Mouse (Mus musculus) megakaryocyte, embryonic 14.5 days (primary cell): ENCODE measurements around the gene Afmid.

Source experiments
- FLI1 ChIP-seq: IDR thresholded peaks from 2 replicates; pipeline ENCODE4 v1.6.1; 2012; ENCODE audit warnings: low read length, inconsistent platforms, mixed read lengths
- GATA1 ChIP-seq: IDR thresholded peaks from 3 replicates; pipeline ENCODE4 v1.6.1; 2012; ENCODE audit warnings: mixed read lengths, low read length, inconsistent platforms, borderline replicate concordance

DNA sequence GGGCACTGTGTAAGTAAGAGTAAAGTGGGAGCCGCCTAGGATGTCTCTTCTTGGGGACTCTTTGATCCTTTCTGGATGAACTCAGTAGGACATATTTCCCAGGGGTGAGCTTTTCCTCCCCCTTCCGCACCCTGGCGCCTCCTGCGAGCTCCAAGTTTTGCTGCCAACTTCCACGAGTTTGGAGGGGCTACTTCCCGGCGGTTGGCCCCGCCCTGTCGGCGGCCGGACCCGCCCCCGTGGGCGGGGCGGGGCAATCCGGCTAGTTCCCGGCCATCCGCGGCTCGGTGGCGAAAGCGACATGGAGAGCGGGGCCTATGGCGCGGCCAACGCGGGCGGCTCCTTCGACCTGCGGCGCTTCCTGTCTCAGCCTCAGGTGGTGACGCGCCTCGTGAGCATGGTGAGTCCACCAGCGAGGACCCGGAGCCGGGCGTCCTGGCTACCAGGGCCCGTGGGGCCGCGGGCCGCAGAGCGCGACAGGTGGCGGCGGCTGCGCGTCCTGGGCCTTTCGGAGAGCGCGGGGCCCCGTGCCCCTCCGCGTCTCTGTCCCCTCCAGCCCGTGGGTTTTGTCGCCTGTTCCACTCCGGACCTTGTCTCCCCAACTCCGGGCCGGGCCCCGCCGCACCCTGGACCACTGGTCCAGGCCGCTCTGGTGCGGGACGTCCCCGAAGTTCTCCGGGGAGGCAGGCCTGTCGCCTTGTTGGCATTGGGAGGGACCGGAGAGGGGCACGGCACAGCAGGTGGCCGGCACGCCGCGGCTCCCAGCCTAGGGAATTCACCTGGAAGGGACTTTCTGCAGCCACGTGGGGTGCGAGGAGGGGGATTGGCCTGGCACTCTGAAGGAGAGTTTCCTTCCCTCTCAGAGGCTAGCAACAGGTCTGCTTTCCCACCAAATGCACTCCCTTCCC lies 16.1 kb upstream of the Afmid start, which contains the start of the genes Gm20708 and Syngr2:
- TF ChIP-seq GATA1 = no peak
- TF ChIP-seq FLI1 = no peak
